Mouse (Mus musculus): ENCODE results near the gene Lrpprc. TPM values are rescaled to one million over a fixed set of nuclear protein-coding genes. Genes with fewer than 3 reads are reported as not detected.

The Lrpprc gene
- polyA plus RNA-seq, 1 experiment from 2014 or later, result 56.7 TPM

GRCm38 (mm10) chr17:84729140-84729539, 61.4 kb downstream of the Lrpprc start:
- DNase-seq (ENCODE audit: low spot score), result no peak
- H3K36me3 ChIP-seq (replicated peaks), result peaks cover 74% of the 10 kb centered on the region
- H3K27me3 ChIP-seq (replicated peaks; ENCODE audit: low read depth, poor library complexity, severe bottlenecking), result no peaks in the 10 kb centered on the region
- WGBS, result 93% methylated on average over 5 of the region's 5 CpGs
- no peaks in the 10 kb centered on the region for H3K9me3 ChIP-seq
- H3K4me1 ChIP-seq, result no peaks in the 10 kb centered on the region
- no peak overlapping the region for H3K27ac ChIP-seq (replicated peaks)
- no peak overlapping the region for H3K4me3 ChIP-seq

- H3K36me3 ChIP-seq (replicated peaks), result peaks cover 77% of the 10 kb centered on the region
- DNase-seq (ENCODE audit: low spot score), result no peak
- WGBS, result 77% methylated on average over 1 of the region's 1 CpGs
Measured at GRCm38 (mm10) chr17:84728201-84728911, 62.2 kb downstream of the Lrpprc start.

GRCm38 (mm10) chr17:84725163-84725562, 65.4 kb downstream of the Lrpprc start:
- no peak overlapping the region for H3K27ac ChIP-seq (replicated peaks)
- peaks cover 8% of the 10 kb centered on the region for H3K4me1 ChIP-seq
- H3K36me3 ChIP-seq (replicated peaks), result peaks cover 78% of the 10 kb centered on the region
- WGBS, result 96% methylated on average over 3 of the region's 3 CpGs
- DNase-seq (ENCODE audit: low spot score), result no peak
- H3K27me3 ChIP-seq (replicated peaks; ENCODE audit: low read depth, poor library complexity, severe bottlenecking), result no peaks in the 10 kb centered on the region
- H3K4me3 ChIP-seq, result no peak overlapping the region
- H3K9me3 ChIP-seq, result no peaks in the 10 kb centered on the region

More at GRCm38 (mm10) chr17:84728201-84728911, 62.2 kb downstream of the Lrpprc start:
- H3K27me3 ChIP-seq (replicated peaks; ENCODE audit: low read depth, poor library complexity, severe bottlenecking), result no peaks in the 10 kb centered on the region
- no peaks in the 10 kb centered on the region for H3K4me1 ChIP-seq
- H3K9me3 ChIP-seq, result no peaks in the 10 kb centered on the region
- H3K27ac ChIP-seq (replicated peaks), result no peak overlapping the region
- no peak overlapping the region for H3K4me3 ChIP-seq

GRCm38 (mm10) chr17:84724028-84724427, 66.6 kb downstream of the Lrpprc start:
- no peak for DNase-seq (ENCODE audit: low spot score)
- 81% methylated on average over 9 of the region's 9 CpGs for WGBS
- Histone ChIP-seq H3K27ac (replicated peaks) (no peak overlapping the region), H3K36me3 (replicated peaks) (peaks cover 69% of the 10 kb centered on the region), H3K4me3 (no peak overlapping the region), H3K27me3 (replicated peaks; ENCODE audit: low read depth, poor library complexity, severe bottlenecking) (no peaks in the 10 kb centered on the region), H3K9me3 (no peaks in the 10 kb centered on the region), H3K4me1 (peaks cover 13% of the 10 kb centered on the region)

GRCm38 (mm10) chr17:84719105-84719504, 71.5 kb downstream of the Lrpprc start:
- Histone ChIP-seq H3K4me3 (no peak overlapping the region), H3K4me1 (peaks cover 33% of the 10 kb centered on the region), H3K27ac (replicated peaks) (no peak overlapping the region), H3K27me3 (replicated peaks; ENCODE audit: low read depth, poor library complexity, severe bottlenecking) (no peaks in the 10 kb centered on the region), H3K36me3 (replicated peaks) (peaks cover 51% of the 10 kb centered on the region), H3K9me3 (no peaks in the 10 kb centered on the region)
- WGBS, result 86% methylated on average over 3 of the region's 3 CpGs
- DNase-seq (ENCODE audit: low spot score), result no peak

- H3K4me3 ChIP-seq, result no peak overlapping the region
- H3K27me3 ChIP-seq (replicated peaks; ENCODE audit: low read depth, poor library complexity, severe bottlenecking), result no peaks in the 10 kb centered on the region
- peak overlapping the region; percentile 55 for H3K27ac ChIP-seq (replicated peaks)
- no peak for DNase-seq (ENCODE audit: low spot score)
- 53% methylated on average over 5 of the region's 5 CpGs for WGBS
- no peaks in the 10 kb centered on the region for H3K9me3 ChIP-seq
- H3K4me1 ChIP-seq, result peaks cover 33% of the 10 kb centered on the region
- peaks cover 56% of the 10 kb centered on the region for H3K36me3 ChIP-seq (replicated peaks)
Measured at GRCm38 (mm10) chr17:84717416-84717815, 73.2 kb downstream of the Lrpprc start.

- H3K27ac ChIP-seq (replicated peaks), result no peak overlapping the region
- H3K36me3 ChIP-seq (replicated peaks), result peaks cover 56% of the 10 kb centered on the region
- no peaks in the 10 kb centered on the region for H3K27me3 ChIP-seq (replicated peaks; ENCODE audit: low read depth, poor library complexity, severe bottlenecking)
- H3K4me3 ChIP-seq, result no peak overlapping the region
- DNase-seq (ENCODE audit: low spot score), result no peak
- 76% methylated on average over 16 of the region's 16 CpGs for WGBS
- peaks cover 33% of the 10 kb centered on the region for H3K4me1 ChIP-seq
- no peaks in the 10 kb centered on the region for H3K9me3 ChIP-seq
Measured at GRCm38 (mm10) chr17:84716252-84716872, 74.2 kb downstream of the Lrpprc start.

- H3K4me3 ChIP-seq, result no peak overlapping the region
- no peaks in the 10 kb centered on the region for H3K27me3 ChIP-seq (replicated peaks; ENCODE audit: low read depth, poor library complexity, severe bottlenecking)
- WGBS, result 61% methylated on average over 4 of the region's 4 CpGs
- no peaks in the 10 kb centered on the region for H3K9me3 ChIP-seq
- H3K4me1 ChIP-seq, result peaks cover 23% of the 10 kb centered on the region
- DNase-seq (ENCODE audit: low spot score), result no peak
- H3K36me3 ChIP-seq (replicated peaks), result peaks cover 50% of the 10 kb centered on the region
- no peak overlapping the region for H3K27ac ChIP-seq (replicated peaks)
Measured at GRCm38 (mm10) chr17:84714930-84715329, 75.7 kb downstream of the Lrpprc start.

GRCm38 (mm10) chr17:84713563-84714164, 76.9 kb downstream of the Lrpprc start:
- no peak for DNase-seq (ENCODE audit: low spot score)
- 85% methylated on average over 18 of the region's 18 CpGs for WGBS
- H3K27me3 ChIP-seq (replicated peaks; ENCODE audit: low read depth, poor library complexity, severe bottlenecking), result no peaks in the 10 kb centered on the region
- H3K36me3 ChIP-seq (replicated peaks), result peaks cover 63% of the 10 kb centered on the region
- no peaks in the 10 kb centered on the region for H3K9me3 ChIP-seq
- H3K4me1 ChIP-seq, result peaks cover 31% of the 10 kb centered on the region
- H3K27ac ChIP-seq (replicated peaks), result no peak overlapping the region
- H3K4me3 ChIP-seq, result no peak overlapping the region

GRCm38 (mm10) chr17:84709403-84709851, 81.2 kb downstream of the Lrpprc start:
- WGBS, result 59% methylated on average over 17 of the region's 17 CpGs
- peak; percentile 66 for DNase-seq (ENCODE audit: low spot score)
- H3K9me3 ChIP-seq, result no peaks in the 10 kb centered on the region
- H3K4me3 ChIP-seq, result no peak overlapping the region
- peaks cover 78% of the 10 kb centered on the region for H3K36me3 ChIP-seq (replicated peaks)
- H3K27ac ChIP-seq (replicated peaks), result no peak overlapping the region
- peaks cover 12% of the 10 kb centered on the region for H3K4me1 ChIP-seq
- no peaks in the 10 kb centered on the region for H3K27me3 ChIP-seq (replicated peaks; ENCODE audit: low read depth, poor library complexity, severe bottlenecking)

- Histone ChIP-seq H3K4me3 (no peak overlapping the region), H3K27me3 (replicated peaks; ENCODE audit: low read depth, poor library complexity, severe bottlenecking) (no peaks in the 10 kb centered on the region), H3K4me1 (peaks cover 12% of the 10 kb centered on the region), H3K36me3 (replicated peaks) (peaks cover 80% of the 10 kb centered on the region), H3K27ac (replicated peaks) (peak overlapping the region; percentile 44; the same call in 1 of the 2 replicates), H3K9me3 (no peaks in the 10 kb centered on the region)
- no peak for DNase-seq (ENCODE audit: low spot score)
- 88% methylated on average over 7 of the region's 7 CpGs for WGBS
Measured at GRCm38 (mm10) chr17:84708818-84709217, 81.8 kb downstream of the Lrpprc start.

GRCm38 (mm10) chr17:84707407-84707806, 83.2 kb downstream of the Lrpprc start:
- no peaks in the 10 kb centered on the region for H3K27me3 ChIP-seq (replicated peaks; ENCODE audit: low read depth, poor library complexity, severe bottlenecking)
- H3K27ac ChIP-seq (replicated peaks), result no peak overlapping the region
- no peaks in the 10 kb centered on the region for H3K9me3 ChIP-seq
- DNase-seq (ENCODE audit: low spot score), result no peak
- H3K4me3 ChIP-seq, result no peak overlapping the region
- H3K4me1 ChIP-seq, result peaks cover 20% of the 10 kb centered on the region
- H3K36me3 ChIP-seq (replicated peaks), result peaks cover 71% of the 10 kb centered on the region
- WGBS, result 65% methylated on average over 4 of the region's 4 CpGs

Data from embryonic facial prominence, embryonic 10.5 days (tissue).